Mouse (Mus musculus): Measurements from ENCODE around the gene Clrn3.
"Not testable (repeated sequence)": the region's sequence is repeated elsewhere in the genome, so short reads cannot be mapped to it uniquely, and the experiment has no call there.

Clrn3 gene

DNA sequence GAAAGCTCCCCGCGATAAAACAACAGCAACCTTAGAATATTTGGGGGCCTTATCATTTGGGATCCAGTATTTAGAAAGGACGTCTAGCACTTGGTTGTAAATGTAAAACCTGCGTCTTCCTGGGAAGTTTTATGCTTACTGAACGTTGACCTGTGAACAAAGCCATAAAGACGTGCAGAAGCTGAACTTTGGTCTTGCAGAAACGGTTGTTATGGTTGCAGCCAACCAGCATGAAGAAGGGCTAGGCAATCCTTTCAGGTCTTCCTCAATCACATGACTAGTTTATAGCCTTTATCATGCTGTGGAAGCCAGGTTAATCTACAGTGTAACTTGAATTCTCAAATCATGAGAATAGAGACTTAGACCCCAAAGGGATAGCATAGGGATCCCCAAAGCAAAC, at the start of gene Clrn3:
Gene Clrn3, minus strand, starts transcription at position 140 of the 400 bp plus-strand sequence.
- peak; percentile 56 to 79 for DNase-seq

GRCm38 (mm10) chr7:135576329-135576728, 47.9 kb upstream of the Clrn3 start:
- DNase-seq: no peak

GRCm38 (mm10) chr7:135575319-135576069, 47.0 kb upstream of the Clrn3 start:
- not testable (repeated sequence) for DNase-seq

DNA sequence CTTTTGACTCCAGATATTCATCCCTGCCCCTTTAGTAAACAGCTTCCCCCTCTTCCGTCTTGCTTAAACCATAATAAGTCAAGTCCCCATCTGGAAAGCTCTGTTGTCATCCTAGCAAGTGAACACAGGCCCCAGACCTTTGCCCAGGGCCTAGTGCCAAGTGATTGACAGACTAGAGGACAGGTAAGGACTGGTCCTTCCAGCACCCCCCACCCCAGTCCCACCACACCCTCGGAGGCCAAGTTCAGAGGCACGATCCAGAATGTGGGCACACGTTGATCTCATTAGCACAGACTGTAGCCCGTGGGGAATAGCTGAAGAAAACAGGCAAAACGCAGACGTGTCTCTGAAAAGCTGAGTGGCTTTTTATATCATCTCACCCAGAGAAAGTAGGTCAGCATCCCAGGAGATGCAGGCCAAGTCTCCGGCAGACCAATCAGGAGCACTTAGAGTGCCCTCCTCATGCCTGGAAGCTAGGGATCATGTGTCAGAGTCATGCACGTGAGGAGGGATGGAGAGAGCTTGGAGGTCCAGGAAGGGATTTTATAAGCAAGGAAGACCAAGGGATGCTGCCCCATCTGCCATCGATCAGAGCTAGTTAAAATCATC, 43.6 kb upstream of the Clrn3 start:
- DNase-seq: no peak

DNA sequence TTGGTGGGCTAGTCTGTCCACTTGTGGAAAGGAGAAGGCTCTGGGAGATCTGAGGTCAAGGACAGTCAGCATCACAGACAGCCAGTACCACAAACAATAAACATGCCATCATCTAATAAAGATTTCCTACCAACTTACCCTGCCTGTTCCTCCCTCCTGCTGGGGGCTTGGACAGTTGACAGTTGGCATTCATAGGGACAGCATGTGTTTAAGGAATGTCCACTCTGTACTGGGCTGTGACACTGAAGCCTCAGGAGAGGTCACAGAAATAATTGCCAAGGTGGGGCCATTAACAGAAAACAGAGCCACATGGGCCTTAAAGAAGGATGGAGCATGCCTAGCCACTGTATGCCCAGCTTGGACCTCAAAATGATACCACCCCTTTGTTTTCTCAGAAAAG, 42.9 kb upstream of the Clrn3 start:
- no peak for DNase-seq

GRCm38 (mm10) chr7:135568550-135568949, 40.1 kb upstream of the Clrn3 start:
- DNase-seq: no peak

DNA sequence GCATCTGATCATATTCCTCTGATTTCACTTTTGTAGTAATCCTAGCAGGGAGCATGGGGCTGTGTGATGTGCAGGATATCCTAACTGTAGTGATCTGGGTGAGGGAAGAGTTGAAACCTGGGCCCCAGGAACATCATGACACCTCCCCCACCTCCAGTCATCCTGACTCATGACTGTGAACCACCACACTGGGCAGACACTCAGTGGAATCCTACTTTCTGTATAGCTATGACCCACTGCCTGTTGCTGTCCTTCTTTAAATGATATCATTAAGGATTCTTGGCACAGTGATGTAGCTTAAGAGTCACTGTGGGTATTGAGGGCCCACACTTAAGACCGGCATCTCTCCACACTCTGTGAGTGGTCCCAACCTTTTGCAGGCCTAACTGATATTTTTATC, 39.1 kb upstream of the Clrn3 start:
- DNase-seq: no peak

DNA sequence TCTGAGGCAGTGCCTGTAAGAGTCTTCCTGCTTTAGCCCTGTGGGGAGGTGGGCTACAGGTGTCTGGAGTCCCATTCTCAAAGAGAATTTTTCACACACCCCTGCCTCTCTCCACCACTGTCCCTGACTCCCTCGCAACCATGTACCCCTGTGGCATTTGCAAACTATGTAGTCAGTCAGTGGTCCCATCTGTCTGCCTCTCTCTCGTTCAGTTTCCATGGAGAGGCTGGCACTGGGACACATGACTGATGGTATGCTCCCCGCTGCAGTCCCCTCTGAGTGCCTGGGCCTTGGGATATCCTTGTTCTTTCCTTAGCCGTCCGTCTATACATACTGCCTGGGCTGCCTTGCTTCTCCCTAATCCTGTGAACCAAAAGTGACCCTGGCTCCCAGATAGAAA, 37.6 kb upstream of the Clrn3 start:
- DNase-seq: no peak

GRCm38 (mm10) chr7:135564022-135564421, 35.6 kb upstream of the Clrn3 start:
- no peak for DNase-seq

GRCm38 (mm10) chr7:135560280-135560679, 31.8 kb upstream of the Clrn3 start:
- DNase-seq: no peak

GRCm38 (mm10) chr7:135556663-135557402, 28.4 kb upstream of the Clrn3 start:
- DNase-seq: no peak

- DNase-seq: no peak
Measured at GRCm38 (mm10) chr7:135553550-135553949, 25.1 kb upstream of the Clrn3 start.

DNA sequence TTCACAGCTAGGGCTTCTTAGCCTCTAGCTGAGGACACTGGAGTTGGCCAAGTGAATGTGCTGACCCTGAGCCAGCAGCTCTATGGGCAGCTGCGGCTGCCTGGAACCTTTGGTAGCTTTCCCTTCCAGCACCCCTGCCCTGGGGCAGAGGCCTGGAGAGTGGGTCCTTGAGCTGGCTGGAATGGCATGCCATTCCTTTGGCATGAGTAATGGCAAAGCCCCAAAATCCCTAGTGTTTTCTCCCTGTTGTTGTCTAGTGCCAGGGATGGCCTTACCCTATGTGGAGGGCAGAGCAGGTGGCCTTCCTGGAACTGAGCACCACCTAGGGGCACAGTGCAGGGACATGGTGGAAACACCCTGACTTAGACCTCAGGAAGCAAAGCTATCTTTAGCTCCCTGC, 23.1 kb upstream of the Clrn3 start:
- no peak for DNase-seq

DNA sequence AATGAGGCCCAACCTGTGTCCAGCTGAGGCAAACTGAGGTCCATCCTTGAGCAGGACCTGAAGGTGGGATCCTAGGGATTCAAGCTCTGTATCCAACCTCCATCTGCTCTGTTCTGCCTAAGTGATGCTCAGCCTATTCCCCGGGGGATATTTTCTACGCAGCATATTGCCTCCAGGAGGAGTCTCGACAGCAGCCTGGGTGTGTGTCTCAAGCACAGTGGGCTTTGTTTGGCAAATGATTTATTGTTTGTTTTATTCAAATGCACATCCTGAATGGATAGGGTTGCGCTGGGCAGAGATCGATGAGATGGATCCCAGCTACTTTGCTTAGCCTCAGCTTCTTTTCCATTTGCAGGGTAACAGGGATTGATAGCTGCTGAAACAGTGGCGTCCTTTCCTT, 20.0 kb upstream of the Clrn3 start:
- DNase-seq: no peak

GRCm38 (mm10) chr7:135546530-135546929, 18.1 kb upstream of the Clrn3 start:
- no peak for DNase-seq

- DNase-seq: no peak
Measured at GRCm38 (mm10) chr7:135545957-135546356, 17.5 kb upstream of the Clrn3 start.

- no peak for DNase-seq
Measured at GRCm38 (mm10) chr7:135544321-135544720, 15.9 kb upstream of the Clrn3 start.

- no peak for DNase-seq
Measured at GRCm38 (mm10) chr7:135543033-135543432, 14.6 kb upstream of the Clrn3 start.

DNA sequence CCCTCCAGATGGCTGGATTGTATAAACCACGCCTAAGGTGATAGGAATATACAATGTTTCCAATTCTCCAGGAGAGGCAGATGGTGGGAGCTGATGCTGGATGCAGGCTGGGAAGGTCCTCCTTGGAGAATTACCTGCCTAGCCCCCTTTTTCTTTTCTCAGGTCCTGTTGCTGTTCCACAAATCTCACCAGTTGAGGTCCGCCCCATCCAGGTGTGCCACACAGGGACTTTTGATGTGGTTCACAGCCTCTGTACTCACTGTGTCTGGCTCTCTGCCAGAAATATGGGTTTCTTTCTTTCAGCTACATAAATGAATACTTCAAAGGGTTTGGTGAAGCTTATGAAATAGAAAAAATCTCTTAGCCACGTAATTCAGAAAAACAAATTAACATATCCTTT, 13.8 kb upstream of the Clrn3 start:
- no peak for DNase-seq

- DNase-seq: no peak
Measured at GRCm38 (mm10) chr7:135539429-135539828, 11.0 kb upstream of the Clrn3 start.

DNA sequence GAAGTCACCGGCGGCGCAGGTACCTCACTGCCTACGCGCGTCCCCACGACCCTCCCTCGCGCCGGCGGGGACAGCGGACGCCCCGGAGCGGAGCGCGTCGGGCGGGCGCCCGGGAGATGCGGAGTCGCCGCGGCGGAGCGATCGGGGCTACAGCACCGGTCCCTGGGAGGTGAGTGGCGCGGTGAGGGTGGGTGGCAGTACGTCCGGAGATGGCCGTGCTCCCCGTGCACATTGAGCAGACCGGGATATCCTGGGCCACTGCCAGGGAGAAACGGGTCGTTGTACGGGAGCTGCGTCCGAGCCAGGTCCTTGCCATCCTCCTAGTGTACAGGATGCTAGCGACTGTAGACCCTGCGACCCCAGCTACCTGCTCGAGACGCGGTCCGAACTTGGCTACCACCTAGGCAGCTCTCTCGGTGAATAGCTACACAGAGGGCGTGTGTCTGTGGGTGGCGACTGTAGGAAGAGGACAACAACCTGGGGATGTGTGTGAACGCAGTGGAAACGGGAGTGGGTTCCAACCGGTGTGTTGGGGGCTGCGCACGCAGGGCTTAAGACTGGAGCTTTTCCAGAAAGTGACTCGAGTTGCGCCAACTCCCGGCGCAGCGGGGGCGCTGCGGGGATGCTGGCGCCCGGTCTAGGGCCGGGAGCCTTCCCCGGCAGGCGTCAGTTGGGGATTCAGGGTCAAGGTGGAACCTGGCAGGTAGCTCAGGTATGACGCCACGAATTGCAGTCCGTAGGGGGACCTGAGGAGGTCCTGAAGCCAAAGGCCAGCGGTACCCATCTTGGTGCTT, 9.7 kb upstream of the Clrn3 start:
- DNase-seq: peak in 1 of 2 experiments; percentile 63

DNA sequence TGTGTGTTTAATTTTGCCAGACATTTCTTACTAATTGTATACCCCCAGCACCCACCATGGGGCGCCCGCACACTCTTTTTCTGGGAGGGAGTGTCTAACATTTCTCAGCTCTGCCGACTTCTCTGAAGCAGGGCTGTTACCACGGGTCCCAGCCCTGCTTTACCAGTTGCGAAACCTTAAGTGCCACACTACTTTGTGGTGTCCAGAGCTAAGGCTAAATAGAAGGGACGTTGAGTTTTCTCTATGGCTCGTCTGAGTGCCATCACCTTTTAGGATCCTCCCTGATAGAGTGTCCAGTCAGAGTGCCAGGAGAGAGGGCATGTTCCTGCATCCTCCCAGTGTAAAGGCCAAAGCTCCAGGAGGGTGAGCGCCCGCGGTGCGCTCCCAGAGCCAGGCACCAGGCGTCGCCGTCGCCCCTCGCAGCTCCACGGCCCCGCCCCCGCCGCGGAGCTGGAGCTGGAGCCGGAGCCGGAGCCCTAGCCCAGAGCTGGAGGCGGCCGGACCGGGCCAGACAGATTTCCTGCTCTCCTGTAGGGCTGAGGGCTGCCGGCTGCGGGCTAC, 9.0 kb upstream of the Clrn3 start, which contains the start of gene Ptpre:
Gene Ptpre, plus strand, starts transcription at position 141 of the 561 bp plus-strand sequence.
- peak; percentile 86 to 94 for DNase-seq

DNA sequence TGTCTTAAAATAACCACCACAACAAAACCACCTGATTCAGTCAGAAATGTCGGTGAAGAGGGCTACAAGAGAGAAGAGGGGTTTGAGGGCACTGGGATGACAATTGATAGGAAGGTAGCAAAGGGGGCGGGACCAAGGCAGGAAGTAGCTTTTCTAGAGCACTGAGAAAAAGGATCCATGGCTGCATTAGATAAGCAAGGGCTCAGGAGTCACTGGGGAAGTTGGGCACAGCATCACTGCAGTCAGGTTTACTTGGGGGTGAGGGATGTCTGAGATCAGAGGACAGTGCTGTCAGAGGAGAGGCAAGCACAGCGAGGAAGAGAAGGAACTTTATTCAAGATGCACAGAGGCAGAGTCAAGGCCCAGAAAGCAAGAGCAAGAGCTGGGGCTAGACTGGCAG, 7.5 kb upstream of the Clrn3 start:
- DNase-seq: no peak
